Mouse (Mus musculus): ENCODE results near the gene Socs4. TPM values are rescaled to one million over a fixed set of nuclear protein-coding genes. Genes with fewer than 3 reads are reported as not detected.

Gene Socs4
- total RNA-seq (2021), result 10 to 100 TPM in 1 of 2 experiments, 1 to 10 TPM in 1; 8.7 to 10.8 TPM
- long read RNA-seq, experiment 1, full-length matches to known transcripts, result 1 of 1 reads
- long read RNA-seq, experiment 1, partial matches to known transcripts, result 0 of 1 reads
- long read RNA-seq, experiment 1, other reads (novel, unspliced or antisense), result 0 of 1 reads
- long read RNA-seq, experiment 2, partial matches to known transcripts, result 0 of 1 reads
- long read RNA-seq, experiment 2, other reads (novel, unspliced or antisense), result 1 of 1 reads

- peak; percentile 94 for DNase-seq
Measured at GRCm38 (mm10) chr14:47276637-47277393, at the start of gene Socs4, which contains the start of gene Wdhd1. Gene Socs4 (plus strand): TSS chr14:47276931. Gene Wdhd1 (minus strand): TSS chr14:47276857.

DNA sequence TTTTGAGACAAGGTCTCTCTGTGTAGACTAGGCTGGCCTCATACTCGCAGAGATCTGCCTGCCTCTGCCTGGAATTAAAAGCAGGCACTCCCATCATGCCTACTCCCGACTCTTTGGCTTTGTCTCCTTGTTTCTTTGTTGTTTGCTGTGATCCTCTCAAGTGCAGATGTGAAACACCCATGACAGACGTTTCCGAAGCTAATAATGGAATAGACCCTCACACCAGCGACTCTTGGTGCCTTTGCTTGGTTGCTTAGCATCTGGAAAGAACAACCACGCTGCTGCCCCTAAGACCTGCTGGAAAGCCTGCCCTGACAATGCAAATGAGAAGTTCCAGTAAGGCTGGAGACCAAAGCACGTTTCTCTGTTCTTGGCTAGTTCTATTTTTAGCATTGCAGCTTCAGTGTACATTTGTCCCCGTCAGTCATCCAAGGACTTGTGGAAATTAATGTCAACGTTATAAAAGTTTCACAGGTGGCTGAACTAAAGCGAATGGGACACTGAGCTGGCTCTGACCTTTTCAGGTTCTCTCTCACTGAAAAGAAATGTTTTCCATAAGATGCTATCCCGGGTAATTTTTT, 46.8 kb upstream of the Socs4 start:
- DNase-seq, result no peak

DNA sequence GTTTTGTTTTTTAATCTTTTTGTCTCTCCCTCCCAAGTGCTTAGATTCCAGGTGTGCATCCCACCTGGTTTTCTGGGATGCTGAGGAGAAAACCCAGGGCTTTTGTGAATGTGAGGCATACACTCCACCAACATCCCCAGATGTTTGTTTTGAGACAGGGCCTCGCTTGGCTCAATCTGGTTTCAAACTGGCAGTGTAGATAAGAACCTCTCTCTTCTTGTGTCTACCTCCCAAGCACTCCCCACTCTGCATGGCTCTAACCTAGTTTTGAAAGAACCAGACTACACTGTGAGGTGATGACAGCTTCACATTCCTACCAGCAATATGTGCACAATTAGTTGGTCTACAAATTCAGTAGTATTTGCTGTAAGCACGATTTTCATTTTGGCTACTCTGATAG, 43.1 kb upstream of the Socs4 start:
- no peak for DNase-seq

DNA sequence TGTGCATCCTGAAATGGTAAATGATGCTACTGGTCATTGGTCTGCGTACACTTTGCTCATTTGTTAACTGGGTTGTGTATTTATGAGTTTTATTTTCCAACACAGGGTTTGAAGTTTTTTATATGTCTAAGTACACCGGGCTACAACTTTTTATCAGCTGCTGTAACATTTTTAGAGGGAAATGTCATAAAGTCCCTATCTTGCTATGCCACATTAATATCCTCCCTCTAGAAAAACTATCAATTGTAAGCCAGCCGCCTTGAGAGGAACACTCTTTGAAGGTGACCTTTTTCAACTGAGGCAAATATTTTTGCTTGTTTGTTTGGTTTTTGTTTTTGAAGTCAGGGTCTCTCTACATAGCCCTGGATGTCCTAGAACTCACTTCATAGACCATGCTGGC, 42.7 kb upstream of the Socs4 start:
- DNase-seq, result no peak

- DNase-seq, result no peak
Measured at GRCm38 (mm10) chr14:47234526-47235250, 42.0 kb upstream of the Socs4 start.

DNA sequence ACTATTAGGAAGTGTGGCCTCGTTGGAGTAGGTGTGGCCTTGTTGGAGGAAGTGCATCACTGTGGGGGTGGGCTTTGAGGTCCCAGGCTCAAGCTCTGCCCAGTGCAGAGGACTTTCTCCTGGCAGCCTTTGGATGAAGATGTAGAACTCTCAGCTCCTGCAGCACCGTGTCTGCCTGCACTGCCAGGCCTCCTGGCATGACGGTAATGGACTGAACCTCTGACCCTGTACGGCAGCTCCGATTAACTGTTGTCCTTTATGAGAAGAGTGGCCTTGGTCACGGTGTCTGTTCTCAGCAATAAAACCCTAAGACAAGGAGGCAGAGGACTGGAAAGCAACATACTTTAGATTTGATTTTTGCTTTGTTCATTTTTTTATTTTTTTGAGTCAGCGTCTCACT, 40.2 kb upstream of the Socs4 start:
- DNase-seq, result no peak

GRCm38 (mm10) chr14:47237286-47237685, 39.4 kb upstream of the Socs4 start:
- DNase-seq, result no peak

- DNase-seq, result no peak
Measured at GRCm38 (mm10) chr14:47240600-47240999, 36.1 kb upstream of the Socs4 start.

- DNase-seq, result no peak
Measured at GRCm38 (mm10) chr14:47241046-47241445, 35.7 kb upstream of the Socs4 start.

- no peak for DNase-seq
Measured at GRCm38 (mm10) chr14:47242753-47243152, 34.0 kb upstream of the Socs4 start.

DNA sequence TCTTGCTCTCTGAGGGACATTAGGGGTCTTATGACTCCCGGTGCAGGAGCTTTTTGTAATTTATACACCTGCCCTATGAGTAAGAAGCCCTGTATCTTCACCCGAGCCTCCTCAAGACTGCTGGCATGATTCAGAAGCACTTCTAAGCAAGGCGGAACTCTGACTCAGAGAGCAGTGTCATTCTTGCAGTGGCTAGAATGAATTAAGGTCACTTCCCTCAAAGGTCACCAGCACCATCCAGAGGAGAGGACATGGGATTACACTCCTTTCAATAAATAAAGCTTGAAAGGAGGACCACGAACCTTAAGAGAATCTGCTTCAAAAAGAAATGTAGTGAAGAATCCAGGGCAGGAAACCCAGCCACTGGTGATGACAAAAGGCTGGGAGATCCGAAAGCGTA, 26.9 kb upstream of the Socs4 start:
- no peak for DNase-seq

GRCm38 (mm10) chr14:47264866-47265265, 11.9 kb upstream of the Socs4 start:
- no peak for DNase-seq

GRCm38 (mm10) chr14:47265829-47266228, 10.9 kb upstream of the Socs4 start:
- no peak for DNase-seq

GRCm38 (mm10) chr14:47269056-47269455, 7.7 kb upstream of the Socs4 start:
- DNase-seq, result no peak

DNA sequence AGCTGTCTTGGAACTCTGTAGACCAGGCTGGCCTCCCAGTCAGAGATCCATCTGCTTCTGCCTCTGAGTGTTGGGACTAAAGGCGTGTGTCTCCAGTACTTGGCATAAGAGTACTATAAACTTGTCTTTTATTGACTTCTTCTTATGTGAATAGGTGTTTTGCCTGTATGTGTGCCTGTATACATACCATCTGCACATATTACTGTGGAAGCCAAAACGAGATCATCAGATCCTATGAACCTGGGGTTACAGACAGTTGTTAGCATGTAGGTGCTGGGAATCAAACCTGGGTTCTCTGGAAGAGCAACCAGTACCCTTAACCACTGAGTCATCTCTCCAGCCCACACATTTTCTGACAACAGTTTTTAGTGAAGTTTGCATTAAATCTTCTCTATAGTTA, 7.0 kb upstream of the Socs4 start:
- no peak for DNase-seq

DNA sequence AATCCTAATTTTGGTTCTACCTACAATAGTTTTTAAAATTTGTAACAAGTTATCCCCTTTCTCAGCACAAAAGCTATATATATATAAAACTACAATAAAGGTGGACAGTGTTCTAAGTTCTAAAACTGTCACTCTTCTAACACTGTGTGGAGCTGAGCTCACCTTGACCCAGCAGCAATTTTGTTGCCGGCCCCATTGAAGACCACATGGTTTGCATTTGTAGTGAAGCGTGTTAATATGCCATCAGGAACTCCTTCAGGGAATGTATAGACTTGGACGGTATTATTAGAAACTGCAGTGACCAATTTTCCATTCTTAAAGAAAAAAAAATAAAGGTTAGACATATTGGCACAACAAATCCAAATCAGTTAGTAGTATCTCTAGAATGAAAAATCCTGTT, 3.0 kb upstream of the Socs4 start:
- DNase-seq, result no peak

DNA sequence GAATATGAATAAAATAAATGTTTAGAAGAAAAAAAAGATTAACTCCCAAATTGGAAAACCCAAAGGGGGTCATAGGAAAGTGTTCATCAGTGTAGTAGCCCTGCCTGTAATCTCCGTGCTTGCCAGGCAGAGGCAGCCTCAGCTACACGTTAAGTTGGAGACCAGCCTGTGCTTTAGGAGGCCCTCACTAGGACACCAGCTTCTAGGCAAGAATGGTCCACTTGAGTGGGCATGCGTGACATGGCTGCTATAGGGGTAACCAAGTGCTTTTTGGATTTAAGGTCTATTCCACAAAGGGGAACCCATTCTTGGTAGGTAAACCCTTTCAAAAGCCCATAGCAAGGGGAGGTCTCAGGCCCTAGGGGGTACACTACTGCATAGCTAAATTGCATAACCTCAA, 1.3 kb upstream of the Socs4 start:
- DNase-seq, result no peak

GRCm38 (mm10) chr14:47276036-47276603, 611 bp upstream of the Socs4 start:
- no peak for DNase-seq

GRCm38 (mm10) chr14:47279058-47279457, 2.3 kb downstream of the Socs4 start:
- no peak for DNase-seq

DNA sequence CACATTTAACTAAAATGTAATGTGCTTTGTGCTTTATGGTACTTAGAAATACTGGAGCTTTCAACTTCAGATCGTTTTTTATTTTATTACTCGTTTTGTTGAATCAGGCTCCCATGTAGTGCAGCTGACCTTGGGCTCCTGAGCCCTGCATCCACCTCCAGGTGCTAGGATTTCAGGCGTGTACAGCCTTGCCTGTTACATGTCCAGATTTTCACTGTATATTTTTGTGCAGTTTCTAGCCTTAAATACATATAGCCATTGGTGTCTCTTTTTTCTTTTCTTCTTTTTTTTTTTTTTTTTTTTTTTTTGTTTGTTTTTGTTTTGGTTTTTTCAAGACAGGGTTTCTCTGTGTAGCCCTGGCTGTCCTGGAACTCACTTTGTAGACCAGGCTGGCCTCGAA, 4.8 kb downstream of the Socs4 start:
- DNase-seq, result no peak

- no peak for DNase-seq
Measured at GRCm38 (mm10) chr14:47283568-47283967, 6.8 kb downstream of the Socs4 start.

GRCm38 (mm10) chr14:47285271-47285670, 8.5 kb downstream of the Socs4 start:
- no peak for DNase-seq

DNA sequence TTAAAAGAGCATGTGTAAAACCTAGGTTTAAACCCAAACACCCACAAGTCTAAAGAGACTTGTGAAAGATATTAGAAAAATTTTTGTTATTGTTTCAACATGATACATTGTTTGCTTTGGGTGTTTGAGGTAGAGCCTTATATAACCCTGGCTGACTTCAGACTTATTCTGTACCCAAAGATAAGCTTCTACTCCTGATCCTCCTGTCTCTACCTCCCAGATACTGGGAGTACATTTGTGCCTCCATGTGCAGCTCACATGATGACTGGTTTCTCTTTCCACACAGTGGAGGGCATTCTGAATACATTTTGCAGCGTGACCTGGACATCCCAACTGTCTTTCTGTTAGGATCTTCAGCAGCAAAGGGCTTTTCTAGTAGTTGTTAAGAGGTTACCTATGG, 9.5 kb downstream of the Socs4 start:
- no peak for DNase-seq

Measured in gastrocnemius, postnatal 10 days (tissue).